Mouse (Mus musculus) kidney, postnatal 36 days (tissue): ENCODE results near the gene Eps15.
A peak's percentile ranks its signal among the peaks of the same experiment; 100 is the strongest.

ENCODE experiments used
- DNase-seq, 2 experiments: peaks; one replicate each; pipeline ENCODE4 v3.0.0; 2021 to 2022; ENCODE audit warnings: mixed read lengths in 2 of 2

The Eps15 gene

DNA sequence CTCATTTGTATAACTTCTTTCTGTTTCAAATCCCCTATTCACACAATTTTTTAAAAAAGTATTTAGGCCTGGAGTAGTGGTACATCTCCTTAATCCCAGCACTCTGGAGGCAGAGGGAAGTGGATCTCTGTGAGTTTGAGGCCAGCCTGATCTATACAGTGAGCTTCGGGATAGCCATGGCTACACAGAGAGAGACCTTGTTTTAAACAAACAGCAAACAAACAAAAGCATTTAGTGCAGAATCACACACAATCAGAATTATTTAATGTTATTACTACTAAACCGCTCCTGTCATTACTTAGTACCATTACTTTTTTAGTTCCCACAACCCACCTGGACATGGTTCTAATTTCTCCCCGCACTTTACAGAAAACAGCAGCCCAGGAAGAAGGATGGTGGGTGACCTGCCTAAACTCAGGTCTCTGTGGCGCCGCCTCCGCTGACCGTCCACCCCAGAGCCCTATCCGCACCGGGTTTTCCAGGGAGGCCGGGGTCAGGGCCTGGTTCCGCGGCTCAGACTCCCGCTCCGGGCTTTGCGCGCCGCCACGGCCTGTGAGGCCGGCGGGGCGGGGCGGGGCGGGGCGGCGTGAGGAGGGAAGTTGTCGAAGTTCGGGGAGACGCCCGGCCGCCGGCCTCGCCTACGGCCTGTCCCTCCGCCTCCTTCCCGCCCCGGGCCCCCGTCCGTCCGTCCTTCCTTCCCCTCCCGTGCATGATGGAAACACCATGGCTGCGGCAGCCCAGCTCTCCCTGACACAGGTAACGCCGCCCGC is at the start of gene Eps15:
Gene Eps15, plus strand, starts transcription at position 580 of the 770 bp plus-strand sequence.
- peak; percentile 95 to 98 for DNase-seq

DNA sequence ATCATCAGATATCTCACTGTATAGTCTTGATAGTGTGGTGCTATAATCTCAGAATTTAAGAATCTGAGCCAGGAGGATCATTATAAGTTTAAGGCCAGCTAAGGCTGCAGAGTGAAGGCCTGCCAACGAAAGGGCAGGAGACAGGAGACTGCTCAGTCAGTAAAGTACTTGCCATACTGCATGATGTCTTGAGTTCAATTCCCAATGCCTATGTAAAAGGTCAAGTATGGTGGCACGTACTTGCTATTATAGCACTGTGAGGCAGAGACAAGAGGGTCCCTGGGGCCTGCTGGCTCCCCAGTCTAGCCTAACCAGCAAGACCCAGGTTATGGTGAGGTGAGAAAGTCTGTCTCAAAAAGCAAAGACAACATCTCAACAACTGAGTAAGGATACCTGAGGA is 45.9 kb upstream of the Eps15 start, which contains the start of gene Calr4:
Gene Calr4, plus strand, starts transcription at position 301 of the 400 bp plus-strand sequence.
- no peak for DNase-seq

DNA sequence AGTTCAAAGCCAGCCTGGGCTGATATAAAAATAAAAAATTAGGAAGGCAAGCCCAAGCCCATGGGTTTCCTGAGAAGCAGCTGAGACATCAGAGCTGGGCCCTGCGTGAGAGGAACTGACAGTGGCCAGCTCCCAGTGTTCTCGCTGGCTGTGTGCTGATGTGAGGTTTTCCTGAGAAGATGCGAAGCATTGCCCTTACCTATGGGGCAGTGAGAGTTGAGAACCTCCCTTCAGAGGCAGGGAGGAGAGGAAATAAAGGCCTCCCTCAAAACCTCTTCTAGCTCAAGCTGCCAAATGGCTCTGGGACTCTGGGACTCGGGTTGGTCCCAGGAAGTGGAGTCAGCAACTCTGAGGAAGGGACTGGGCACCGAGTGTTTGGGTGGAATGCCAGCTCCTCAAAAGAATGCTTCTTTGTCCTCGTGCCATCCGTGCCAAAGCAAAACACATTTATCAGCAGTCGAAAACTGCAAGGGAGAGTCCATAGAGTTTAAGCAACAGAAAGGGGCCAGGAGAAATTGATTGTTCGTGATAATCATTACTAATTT is 45.2 kb upstream of the Eps15 start:
- DNase-seq, result peak in 1 of 2 experiments; percentile 15

DNA sequence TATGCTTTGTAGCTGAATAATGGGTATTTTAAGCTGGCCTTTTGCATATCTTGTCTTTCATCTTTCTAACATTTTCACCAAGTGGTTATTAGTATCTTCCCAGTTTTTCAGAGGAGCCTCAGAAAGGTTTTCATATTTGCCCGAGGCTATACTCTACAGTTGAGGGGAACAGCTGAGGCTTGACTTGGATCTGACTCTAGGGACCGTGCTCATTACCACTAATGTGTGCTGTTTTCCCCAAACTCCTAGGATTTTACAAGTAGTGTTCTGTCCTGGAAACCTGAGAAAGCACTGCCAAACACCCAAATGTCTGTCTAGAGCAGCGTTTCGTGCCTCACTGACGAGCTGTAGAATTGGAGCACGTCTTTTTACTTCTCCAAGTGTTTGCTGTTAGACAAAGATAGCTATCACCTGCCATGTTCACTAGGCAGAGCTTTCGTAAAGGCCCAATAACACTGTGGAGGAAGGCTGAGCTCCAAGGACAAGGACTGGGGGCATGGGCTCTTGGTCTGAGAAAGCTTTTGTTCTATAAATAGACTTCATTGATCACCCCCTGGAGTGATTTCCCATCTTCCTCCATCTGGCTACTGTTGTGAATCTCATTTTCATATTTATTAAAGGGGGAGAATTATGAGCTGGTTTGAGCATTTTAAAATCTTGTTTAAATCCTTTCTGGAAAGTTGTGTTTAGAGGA is 43.7 kb upstream of the Eps15 start:
- DNase-seq, result no peak

DNA sequence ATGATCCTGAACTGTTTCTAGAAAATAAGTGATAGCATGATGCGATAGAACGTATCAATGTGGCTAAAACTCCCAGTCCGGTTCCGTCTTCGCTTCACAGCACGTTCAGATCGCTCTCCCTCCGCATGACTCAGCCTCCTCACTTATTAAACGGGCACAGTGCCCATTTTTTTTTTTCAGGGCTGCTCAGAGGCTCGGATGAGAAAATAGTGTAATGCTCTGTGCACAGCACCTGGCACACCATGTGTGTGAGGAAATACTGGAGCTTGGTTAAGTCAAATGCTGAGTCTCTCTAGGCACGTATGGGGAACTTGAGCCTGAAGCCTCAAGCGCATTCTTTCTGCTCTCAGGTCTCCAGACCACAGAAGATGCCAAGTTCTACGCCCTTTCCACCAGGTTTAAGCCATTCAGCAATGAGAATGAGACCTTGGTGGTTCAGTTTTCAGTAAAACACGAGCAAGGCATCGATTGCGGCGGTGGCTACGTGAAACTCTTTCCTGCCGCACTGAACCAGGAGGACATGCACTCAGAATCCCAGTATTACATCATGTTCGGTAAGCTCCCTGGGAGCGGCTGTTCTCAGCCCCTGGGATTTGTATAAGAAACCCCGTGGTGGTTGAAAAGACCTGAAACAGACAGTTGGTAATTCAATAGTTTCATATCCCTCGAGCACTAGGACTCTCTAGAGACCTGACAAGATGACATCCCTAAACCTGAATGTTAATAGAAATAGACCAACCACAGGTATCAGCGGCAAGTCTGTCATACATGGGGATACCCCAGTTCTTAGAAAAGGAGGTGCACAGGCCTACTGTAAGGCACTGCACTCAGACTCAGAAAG is 41.4 kb upstream of the Eps15 start:
- DNase-seq, result peak; percentile 71 to 76

DNA sequence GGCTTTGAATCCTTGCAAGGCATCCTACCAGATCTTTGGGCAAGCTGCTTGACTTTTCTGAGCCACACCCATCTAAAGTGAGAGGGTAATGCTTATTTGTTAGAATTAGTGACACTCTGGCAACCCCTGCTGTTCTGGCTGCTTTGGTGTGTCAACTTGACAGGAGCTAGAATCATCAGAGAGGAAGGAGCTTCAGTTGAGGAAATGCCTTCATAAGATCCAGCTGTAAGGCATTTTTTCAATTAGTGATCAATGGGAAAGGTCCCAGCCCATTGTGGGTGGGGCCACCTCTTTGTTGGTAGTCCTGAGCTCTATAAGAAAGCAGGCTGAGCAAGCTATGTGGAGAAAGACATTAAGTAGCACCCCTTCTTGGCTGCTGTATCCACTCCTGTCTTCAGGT is 38.8 kb upstream of the Eps15 start:
- no peak for DNase-seq

DNA sequence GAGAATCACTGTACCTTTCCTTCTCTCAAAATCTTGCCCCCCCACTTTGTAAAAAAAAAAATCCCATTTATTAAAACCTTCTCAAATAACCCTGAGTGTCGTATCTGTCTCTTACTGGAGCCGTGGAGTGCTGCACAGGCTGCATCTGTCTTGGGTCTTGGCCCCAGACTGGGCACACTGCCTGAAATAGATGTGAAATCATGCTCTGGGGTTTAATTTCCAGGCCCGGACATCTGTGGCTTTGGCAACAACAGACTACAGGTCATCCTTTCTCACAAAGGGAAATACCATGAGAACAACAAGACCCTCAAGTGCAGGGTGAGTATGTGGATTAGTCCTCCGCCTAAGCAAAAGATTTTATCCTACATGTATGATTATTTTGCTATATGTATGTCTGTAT is 38.1 kb upstream of the Eps15 start:
- peak in 1 of 2 experiments; percentile 25 for DNase-seq

DNA sequence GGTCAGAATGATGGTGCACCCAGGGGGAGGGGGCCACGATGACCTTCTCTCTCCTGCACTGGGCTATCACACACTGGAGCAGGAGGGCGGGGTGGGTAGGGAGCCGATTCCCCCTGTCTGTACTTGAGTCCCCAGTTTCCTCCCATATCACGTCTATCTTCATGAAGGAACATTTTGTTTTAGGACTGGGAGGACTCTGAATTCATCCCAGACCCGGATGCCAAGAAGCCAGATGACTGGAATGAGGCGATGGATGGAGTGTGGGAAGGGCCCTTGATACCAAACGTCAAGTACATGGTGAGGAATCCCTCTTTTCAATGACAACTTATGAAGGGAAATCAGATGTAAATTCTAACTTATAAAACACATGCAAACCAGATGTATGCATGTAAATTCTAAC is 35.6 kb upstream of the Eps15 start:
- no peak for DNase-seq

DNA sequence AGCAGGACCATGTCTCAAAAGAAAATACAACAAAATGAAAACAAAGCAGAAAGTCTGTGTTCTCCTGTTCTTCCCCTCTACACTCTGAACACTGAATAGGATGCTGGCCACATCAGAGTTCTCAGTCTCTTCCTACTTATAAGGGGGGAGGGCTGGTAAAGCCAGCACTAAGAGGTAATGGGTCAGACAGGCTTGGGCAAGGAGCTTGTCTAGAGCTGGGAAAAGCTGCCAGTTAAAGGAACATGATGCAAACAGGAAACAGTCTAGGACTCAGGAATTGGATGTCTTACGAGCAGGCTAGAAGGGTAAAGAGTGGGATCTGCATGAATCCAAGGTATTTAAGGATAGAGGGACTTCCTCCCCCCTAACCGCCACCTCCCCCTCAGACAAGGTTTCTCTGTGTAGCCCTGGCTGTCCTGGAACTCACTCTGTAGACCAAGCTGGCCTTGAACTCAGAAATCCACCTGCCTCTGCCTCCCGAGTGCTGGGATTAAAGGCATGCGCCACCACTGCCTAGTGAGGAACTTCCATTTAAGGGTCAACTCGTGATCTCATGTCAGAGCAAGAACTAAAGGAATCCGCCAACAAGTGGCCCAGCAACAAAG is 35.0 kb upstream of the Eps15 start:
- DNase-seq, result no peak

DNA sequence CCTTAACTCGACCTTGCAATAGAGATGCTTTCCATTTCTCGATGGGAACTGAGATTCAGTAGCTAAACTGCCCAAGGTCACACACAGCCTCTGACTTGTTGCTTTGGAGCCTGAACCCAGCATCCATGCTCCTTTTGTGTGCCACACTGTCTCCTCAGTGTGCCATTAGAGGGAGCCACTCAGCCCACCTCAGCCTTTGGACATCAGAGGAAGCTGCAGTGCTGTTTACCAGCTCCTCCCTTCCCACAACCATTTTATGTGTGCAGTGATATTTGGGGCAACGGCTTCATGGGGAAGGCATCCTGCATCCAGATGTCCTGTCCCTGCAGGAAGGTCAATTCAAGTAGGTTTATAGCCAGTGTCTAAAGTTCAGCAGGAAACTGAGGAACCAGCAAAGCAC is 28.5 kb upstream of the Eps15 start:
- peak; percentile 30 to 58 for DNase-seq

DNA sequence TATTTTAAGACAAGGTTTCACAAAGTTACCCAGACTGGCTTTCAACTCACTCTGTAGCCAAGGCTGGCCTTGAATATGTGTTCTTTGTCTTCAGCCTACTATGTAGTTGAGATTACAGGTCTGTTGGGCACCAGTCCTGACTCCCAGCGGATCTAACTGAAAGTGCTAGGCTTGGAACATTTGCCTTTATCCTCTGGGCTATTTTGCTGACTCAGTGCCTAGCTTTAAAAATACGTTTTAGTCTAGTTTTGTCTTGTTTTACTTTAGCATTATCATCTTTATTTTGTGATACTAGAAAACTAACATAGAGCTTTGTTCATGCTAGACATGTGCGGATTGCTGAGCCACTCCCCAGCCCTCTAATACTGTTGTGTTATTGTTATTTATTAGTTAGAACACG is 27.9 kb upstream of the Eps15 start:
- DNase-seq, result no peak

DNA sequence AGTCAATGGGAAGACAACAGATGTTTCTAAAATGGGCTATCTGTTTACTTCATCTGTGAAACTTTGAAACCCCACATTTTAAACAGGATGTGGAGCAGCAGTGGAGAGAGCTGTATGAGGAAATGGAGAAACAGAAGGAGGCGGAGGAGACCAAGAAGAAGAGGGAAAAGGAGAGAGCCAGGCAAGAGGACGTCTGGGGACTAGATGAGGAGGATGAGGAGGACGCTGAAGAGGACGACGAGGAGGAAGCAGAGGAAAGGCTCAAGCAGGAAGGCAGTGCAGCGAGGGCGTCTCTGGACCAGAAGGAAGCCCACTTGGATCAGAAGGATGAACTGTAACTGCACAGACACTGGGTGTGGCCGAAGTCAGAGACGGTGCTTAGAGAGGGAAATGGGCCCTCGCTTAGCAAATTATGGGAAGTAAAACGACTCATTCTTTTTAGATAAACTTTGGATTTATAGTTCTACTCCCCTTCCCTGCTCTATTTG is 26.4 kb upstream of the Eps15 start:
- no peak for DNase-seq

DNA sequence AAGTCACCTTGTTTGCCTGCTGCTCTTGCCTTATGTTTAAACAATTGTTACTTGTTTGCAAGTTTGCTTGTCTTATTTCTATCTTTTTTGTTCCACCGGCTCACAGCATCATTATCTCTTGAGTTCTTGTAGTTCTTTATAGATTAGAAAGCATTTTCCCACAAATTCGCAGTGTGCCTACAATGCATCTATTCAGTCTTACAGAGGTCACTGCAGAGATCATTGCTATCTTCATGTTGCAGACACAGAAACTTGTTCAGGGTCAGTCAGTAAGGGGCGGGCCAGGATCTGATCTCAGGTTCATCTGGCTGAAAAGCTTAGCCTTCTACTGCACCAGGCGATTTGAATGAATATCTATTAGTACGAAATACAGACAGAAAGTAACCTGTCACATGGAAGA is 25.6 kb upstream of the Eps15 start:
- DNase-seq, result no peak

DNA sequence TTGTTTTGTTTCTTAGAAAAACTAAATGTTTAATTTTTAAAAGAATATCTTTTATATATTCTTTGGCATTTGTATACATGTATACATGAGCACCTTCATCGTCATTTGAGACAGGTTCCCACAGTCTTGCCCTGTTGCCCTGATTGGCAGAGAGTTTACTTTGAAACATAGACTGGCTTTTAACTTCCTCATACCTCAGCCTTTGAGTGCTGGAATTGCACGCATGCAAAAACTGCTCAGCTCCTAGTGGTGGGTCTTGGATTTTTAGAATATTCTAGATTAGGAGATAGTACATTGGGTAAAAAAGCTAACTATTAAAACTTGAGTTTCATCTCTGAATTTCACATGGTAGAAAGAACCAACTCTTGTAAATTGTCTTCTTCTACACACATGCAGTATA is 24.7 kb upstream of the Eps15 start:
- no peak for DNase-seq

DNA sequence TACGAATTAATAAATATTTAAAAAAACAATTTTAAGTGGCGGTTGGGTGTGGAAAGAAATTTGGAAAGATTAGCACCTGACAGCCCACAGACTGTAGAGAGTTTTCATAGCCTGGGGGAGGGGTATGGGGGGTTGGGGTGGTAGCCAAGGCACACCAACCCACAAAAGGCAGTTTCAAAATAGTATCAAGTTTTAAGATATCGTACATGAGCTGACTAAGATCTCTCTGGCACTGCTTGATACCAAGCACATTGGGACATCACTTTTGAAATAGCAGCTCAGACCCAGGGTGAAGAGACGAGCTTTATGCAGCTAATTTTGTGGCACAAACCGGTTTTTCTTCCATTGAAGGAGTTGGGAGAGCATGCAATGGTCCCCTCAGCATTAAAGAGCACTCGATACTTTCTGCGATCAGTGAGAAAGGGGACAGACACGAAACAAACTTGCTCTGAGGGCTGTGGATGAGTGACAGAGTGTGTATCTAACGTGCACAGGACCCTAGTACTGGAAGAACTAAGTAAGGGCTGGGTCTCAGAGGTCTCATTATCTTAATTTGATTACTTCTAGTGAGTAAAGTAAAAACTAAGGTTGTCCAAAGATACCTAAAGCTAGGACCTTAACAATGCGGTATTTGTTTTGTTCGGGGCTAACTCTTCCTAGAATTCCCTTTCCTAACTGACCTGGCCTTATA is 24.2 kb upstream of the Eps15 start:
- no peak for DNase-seq

DNA sequence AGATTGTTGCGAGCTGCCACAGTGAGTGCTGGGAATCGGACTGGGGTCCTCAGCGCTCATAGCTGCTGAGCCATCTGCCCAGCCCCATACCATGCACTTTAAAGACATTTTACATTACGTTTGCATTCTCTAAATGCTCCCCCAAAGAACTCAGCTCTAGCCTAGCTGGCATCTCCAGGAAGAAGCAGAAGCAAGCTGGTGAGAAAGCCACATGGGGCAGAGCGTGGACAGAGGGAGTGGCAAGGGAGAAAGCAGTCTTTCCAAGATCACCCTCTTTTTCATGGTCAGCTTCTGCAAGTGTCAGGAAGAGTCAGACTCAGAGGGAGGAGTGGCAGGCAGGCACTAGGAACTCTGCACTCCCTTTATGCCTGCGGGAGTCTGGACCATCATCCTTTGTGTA is 23.3 kb upstream of the Eps15 start:
- no peak for DNase-seq

DNA sequence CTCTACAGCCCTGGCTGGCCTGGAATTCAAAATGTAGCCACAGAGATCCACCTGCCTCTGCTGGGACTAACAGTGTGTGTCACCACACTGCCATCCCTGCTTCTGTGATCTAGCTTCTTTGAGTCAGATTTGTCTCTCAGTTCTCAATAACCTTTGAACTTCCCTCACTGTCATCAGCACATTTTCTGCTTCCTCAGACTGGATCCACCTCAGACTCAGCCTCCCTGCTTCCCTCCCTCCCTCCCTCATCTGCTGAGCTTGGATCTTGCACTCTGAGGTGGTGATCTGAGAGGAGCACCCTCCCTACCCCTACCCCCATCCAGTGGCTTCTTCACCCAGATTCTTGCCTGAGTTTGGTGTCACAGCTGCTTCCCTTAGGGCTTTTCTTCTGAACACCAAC is 22.4 kb upstream of the Eps15 start:
- DNase-seq, result peak; percentile 24 to 48

DNA sequence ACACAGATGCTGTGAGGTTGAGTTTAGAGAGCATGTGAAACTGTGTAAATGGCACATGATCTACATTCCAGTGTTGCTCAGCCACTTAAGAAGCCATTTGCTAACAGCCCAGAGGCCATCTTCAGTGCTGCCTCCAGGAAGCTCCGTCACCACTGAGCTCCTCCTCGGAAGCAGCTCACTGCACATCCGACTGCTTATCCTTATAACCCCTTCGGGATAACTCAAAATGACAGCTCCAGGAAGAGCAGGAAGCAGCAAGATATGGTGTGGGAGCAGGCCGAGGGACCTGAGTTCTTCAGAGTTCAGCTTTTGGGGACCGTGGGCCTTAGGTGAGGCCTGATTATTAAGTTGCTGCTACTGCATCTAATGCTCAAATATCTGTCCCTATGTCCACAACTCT is 18.0 kb upstream of the Eps15 start:
- DNase-seq, result no peak

DNA sequence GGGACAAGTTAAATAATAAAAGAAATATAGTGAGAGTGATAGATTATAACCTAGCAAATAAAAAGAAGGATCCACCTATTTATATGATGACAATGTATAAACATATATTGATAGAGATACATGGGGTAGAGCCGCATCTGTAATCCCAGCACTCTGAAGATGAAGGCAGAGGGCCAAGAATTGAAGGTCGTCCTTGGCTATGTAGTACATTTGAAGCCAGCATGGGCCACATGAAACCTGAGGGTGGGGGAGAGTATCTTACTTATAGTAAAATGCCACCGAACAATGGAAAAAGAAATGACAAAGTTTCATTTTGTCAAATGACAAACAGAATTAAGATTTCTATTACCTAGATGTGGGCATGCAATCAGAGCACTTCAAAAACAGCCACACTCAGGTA is 14.0 kb upstream of the Eps15 start:
- no peak for DNase-seq

DNA sequence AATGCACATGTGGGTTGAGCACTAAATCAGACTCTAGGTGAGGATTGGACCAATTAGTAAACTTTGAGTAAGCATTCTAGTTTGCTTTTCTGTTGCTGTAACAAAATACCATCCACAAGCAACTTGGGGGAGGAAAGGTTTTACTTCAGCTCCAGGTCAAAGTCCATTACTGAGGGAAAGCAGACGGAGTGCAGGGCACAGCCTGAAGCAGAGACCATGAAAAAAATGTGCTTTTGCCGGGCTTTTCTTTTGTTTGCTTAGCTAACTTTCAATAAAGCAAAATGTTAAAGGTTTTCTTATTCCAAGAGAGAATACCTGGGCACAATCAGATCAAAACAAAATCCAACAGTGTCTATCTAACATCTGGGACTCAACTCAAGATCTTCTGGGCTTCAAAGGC is 13.3 kb upstream of the Eps15 start:
- peak; percentile 35 to 65 for DNase-seq

DNA sequence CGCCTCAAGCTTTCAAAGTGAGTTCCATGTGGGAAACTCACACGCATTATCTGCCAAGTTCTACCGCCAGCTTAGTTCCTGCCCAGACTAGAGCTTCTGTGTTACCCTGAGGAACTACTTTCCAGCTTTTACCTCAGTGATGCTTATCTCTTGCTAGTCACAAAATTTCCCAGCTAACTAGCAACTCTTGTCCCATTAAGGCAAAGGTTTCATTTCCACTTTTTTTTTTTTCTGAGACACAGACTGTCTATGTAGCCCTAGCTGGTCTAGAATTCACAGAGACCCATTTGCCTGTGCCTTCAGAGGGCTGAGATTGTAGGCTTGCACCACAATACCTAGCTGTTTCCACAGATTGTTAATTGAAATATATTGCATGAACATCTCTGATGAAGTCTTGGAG is 12.6 kb upstream of the Eps15 start:
- DNase-seq, result no peak

DNA sequence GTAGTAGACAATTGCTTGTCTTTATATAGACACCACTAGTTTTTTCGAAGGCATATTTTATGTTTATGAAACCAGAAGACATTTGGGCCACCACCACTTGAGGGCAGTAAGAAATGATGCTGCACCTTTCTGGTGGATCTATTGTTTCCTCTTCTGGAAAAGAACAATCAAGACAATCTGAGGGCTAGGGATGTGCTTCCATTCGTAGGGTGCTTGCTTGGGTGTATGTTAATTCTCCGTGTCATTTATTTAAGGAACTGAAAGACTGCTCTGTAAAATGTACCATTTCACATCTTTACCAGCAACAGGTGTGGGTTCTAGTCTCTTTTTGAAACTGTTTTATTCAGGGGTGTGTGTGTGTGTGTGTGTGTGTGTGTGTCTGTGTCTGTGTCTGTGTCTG is 11.2 kb upstream of the Eps15 start:
- DNase-seq, result no peak
